18 mouse cellular contexts compared by ENCODE assay signal in genomic region chr16:43172139-43172538, GRCm38 (mm10).
"Had no signal": no experiment of that assay in that cellular context is flagged by ENCODE, and none has a peak within 500 bp of the region (broad histone marks: within the 10 kb centered on the region; RNA-seq: fewer than 3 reads in every experiment).

No protein-coding gene starts in this region.

- DNase-seq: kidney, adult 8-10 months; kidney, postnatal 25 days; layer of hippocampus, adult 9-11 months; left cerebral cortex, postnatal 4 days; lung, adult 2 months; lung, postnatal 14 days; right cerebral cortex, postnatal 4 days; spleen, adult 18-20 months; thymus, adult 18-20 months; thymus, postnatal 14 days had no signal

- H3K4me3 ChIP-seq: limb, embryonic 13.5 days; liver, embryonic 15.5 days; megakaryocyte, embryonic 14.5 days; myocyte; neural tube, embryonic 15.5 days had no signal

- H3K4me1 ChIP-seq: limb, embryonic 13.5 days; liver, embryonic 15.5 days; megakaryocyte, embryonic 14.5 days; neural tube, embryonic 15.5 days had no signal

- H3K4me2 ChIP-seq: limb, embryonic 13.5 days; liver, embryonic 11.5 days; liver, embryonic 15.5 days; neural tube, embryonic 15.5 days had no signal

- H3K9ac ChIP-seq: limb, embryonic 13.5 days; liver, embryonic 15.5 days; neural tube, embryonic 15.5 days had no signal

- H3K36me3 ChIP-seq: limb, embryonic 13.5 days; liver, embryonic 15.5 days; neural tube, embryonic 15.5 days had no signal

- H3K27ac ChIP-seq: limb, embryonic 13.5 days; liver, embryonic 15.5 days; macrophage; neural tube, embryonic 15.5 days had no signal

- H3K27me3 ChIP-seq: limb, embryonic 13.5 days; liver, embryonic 15.5 days; megakaryocyte, embryonic 14.5 days; neural tube, embryonic 15.5 days had no signal

- H3K9me3 ChIP-seq: limb, embryonic 13.5 days; liver, embryonic 15.5 days; megakaryocyte, embryonic 14.5 days; neural tube, embryonic 15.5 days had no signal

- ATAC-seq: intestine, postnatal 0 days had no signal
